Mouse (Mus musculus) yolk sac, embryonic 10.5 days (tissue): ENCODE measurements around the gene Evpl.
A peak's percentile ranks its signal among the peaks of the same experiment; 100 is the strongest.
"Not testable (repeated sequence)": the region's sequence is repeated elsewhere in the genome, so short reads cannot be mapped to it uniquely, and the experiment has no call there.

ENCODE experiments used
- DNase-seq: peaks from one replicate; pipeline ENCODE4 v3.0.0-alpha.2; 2017; ENCODE audit warnings: low spot score

Gene Evpl

GRCm38 (mm10) chr11:116237742-116238395 is at the start of gene Evpl:
TSS of gene Evpl (minus strand) at chr11:116238077.
- no peak for DNase-seq

- DNase-seq: no peak
Measured at GRCm38 (mm10) chr11:116287351-116287750, 49.5 kb upstream of the Evpl start.

- DNase-seq: no peak
Measured at GRCm38 (mm10) chr11:116285770-116286191, 47.9 kb upstream of the Evpl start.

GRCm38 (mm10) chr11:116283982-116284381 is 46.1 kb upstream of the Evpl start:
- no peak for DNase-seq

GRCm38 (mm10) chr11:116282912-116283521 is 45.1 kb upstream of the Evpl start:
- DNase-seq: no peak

- no peak for DNase-seq
Measured at GRCm38 (mm10) chr11:116282089-116282488, 44.2 kb upstream of the Evpl start.

- no peak for DNase-seq
Measured at GRCm38 (mm10) chr11:116281671-116282070, 43.8 kb upstream of the Evpl start.

- no peak for DNase-seq
Measured at GRCm38 (mm10) chr11:116280751-116281663, 43.1 kb upstream of the Evpl start, which contains the start of gene Galr2. TSS of gene Galr2 (plus strand) at chr11:116280939.

- DNase-seq: not testable (repeated sequence)
Measured at GRCm38 (mm10) chr11:116277184-116277583, 39.3 kb upstream of the Evpl start.

GRCm38 (mm10) chr11:116274045-116274666 is 36.3 kb upstream of the Evpl start, which contains the start of gene Srp68:
TSS of gene Srp68 (minus strand) at chr11:116274217.
- peak; percentile 94 for DNase-seq

GRCm38 (mm10) chr11:116273469-116274044 is 35.7 kb upstream of the Evpl start:
- DNase-seq: no peak

GRCm38 (mm10) chr11:116272589-116273468 is 35.0 kb upstream of the Evpl start:
- DNase-seq: no peak

- no peak for DNase-seq
Measured at GRCm38 (mm10) chr11:116269560-116269959, 31.7 kb upstream of the Evpl start.

GRCm38 (mm10) chr11:116268313-116268712 is 30.4 kb upstream of the Evpl start:
- DNase-seq: no peak

GRCm38 (mm10) chr11:116267637-116268036 is 29.8 kb upstream of the Evpl start:
- DNase-seq: no peak

GRCm38 (mm10) chr11:116265850-116266249 is 28.0 kb upstream of the Evpl start:
- no peak for DNase-seq

GRCm38 (mm10) chr11:116265352-116265751 is 27.5 kb upstream of the Evpl start:
- no peak for DNase-seq

- no peak for DNase-seq
Measured at GRCm38 (mm10) chr11:116260259-116260658, 22.4 kb upstream of the Evpl start.

- DNase-seq: no peak
Measured at GRCm38 (mm10) chr11:116259461-116259860, 21.6 kb upstream of the Evpl start.

- no peak for DNase-seq
Measured at GRCm38 (mm10) chr11:116255982-116256675, 18.3 kb upstream of the Evpl start.
